ENCODE assay signal across 8 mouse cellular contexts in genomic region chr4:59786661-59787060, GRCm38 (mm10). TPM values are rescaled to one million over a fixed set of nuclear protein-coding genes. Genes with fewer than 3 reads are reported as not detected.
A peak's percentile ranks its signal among the peaks of the same experiment; 100 is the strongest.
DNase-seq lines count a peak whose midpoint lies in the region; ATAC-seq and TF ChIP-seq lines count a peak whose summit lies in the region.

No protein-coding gene starts in this region.

- no peak overlapping the region for H3K4me3 ChIP-seq in heart, adult 2 months
- no peak overlapping the region for H3K4me3 ChIP-seq in heart, embryonic 11.5 days (ENCODE audit: low read depth, low read length)
- no peak overlapping the region for H3K4me3 ChIP-seq in heart, postnatal 0 days (ENCODE audit: low read depth, low read length)
- H3K4me3 ChIP-seq in thymus, adult 2 months (ENCODE audit: control insufficient read depth, insufficient read depth, low read length): no peak overlapping the region

- intact Hi-C loops in heart, adult 2 months (cut with DNase I): loop anchor here (1.0 to 10.0 kb wide), 3 partner anchors 64 to 872 kb away; partner anchors contain the start of gene Ecpas
- intact Hi-C loops in left cerebral cortex, postnatal 4 days (cut with DNase I): loop anchor here (2.0 to 5.0 kb wide), 2 partner anchors 84 to 146 kb away; no protein-coding TSS in a partner anchor

- no peaks in the 10 kb centered on the region for H3K27me3 ChIP-seq in heart, adult 2 months (ENCODE audit: control insufficient read depth, insufficient read depth, low read length)
- no peaks in the 10 kb centered on the region for H3K27me3 ChIP-seq in heart, embryonic 11.5 days (ENCODE audit: control insufficient read depth, insufficient read depth, low read length)
- H3K27me3 ChIP-seq in heart, postnatal 0 days (ENCODE audit: control insufficient read depth, insufficient read depth, low read length): no peaks in the 10 kb centered on the region
- no peaks in the 10 kb centered on the region for H3K27me3 ChIP-seq in thymus, adult 2 months (ENCODE audit: control insufficient read depth, insufficient read depth, low read length)

- no peak for ATAC-seq in heart, embryonic 11.5 days (replicated peaks; ENCODE audit: insufficient number of reproducible peaks, low FRiP score, low TSS enrichment)
- ATAC-seq in heart, postnatal 0 days (ENCODE audit: insufficient read depth, low read depth): no peak

- no peaks in the 10 kb centered on the region for H3K9me3 ChIP-seq in heart, embryonic 11.5 days (replicated peaks; ENCODE audit: control insufficient read depth, low read length)
- H3K9me3 ChIP-seq in heart, postnatal 0 days (replicated peaks; ENCODE audit: control insufficient read depth, low read length): no peaks in the 10 kb centered on the region

- H3K36me3 ChIP-seq in heart, adult 2 months (ENCODE audit: control insufficient read depth, insufficient read depth, low read length): no peaks in the 10 kb centered on the region
- H3K36me3 ChIP-seq in heart, embryonic 11.5 days (ENCODE audit: control insufficient read depth, insufficient read depth, low read length): no peaks in the 10 kb centered on the region
- no peaks in the 10 kb centered on the region for H3K36me3 ChIP-seq in heart, postnatal 0 days (replicated peaks; ENCODE audit: control insufficient read depth, insufficient read depth, low read length)
- H3K36me3 ChIP-seq in thymus, adult 2 months (ENCODE audit: control insufficient read depth, insufficient read depth, low read length): no peaks in the 10 kb centered on the region

- H3K79me2 ChIP-seq in heart, adult 2 months (replicated peaks; ENCODE audit: control insufficient read depth, insufficient read depth, low read length): no peaks in the 10 kb centered on the region; the same call in 1 of the 2 replicates

- no peak overlapping the region for H3K9ac ChIP-seq in heart, adult 2 months (ENCODE audit: low read depth, low read length)
- no peak overlapping the region for H3K9ac ChIP-seq in heart, embryonic 11.5 days (ENCODE audit: low read depth, low read length)
- H3K9ac ChIP-seq in heart, postnatal 0 days (replicated peaks; ENCODE audit: low read depth, low read length): no peak overlapping the region

- peak; percentile 96 for TF ChIP-seq CTCF in heart, adult 2 months (IDR thresholded peaks at IDR 0.05)
- peak; percentile 90 for TF ChIP-seq CTCF in heart, postnatal 0 days (IDR thresholded peaks at IDR 0.05; ENCODE audit: low read depth)
- TF ChIP-seq CTCF in thymus, adult 2 months (IDR thresholded peaks at IDR 0.05; ENCODE audit: borderline replicate concordance, control insufficient read depth, extremely low read depth, insufficient read depth, low read length, poor library complexity): peak; percentile 74; the same call in 1 of the 2 replicates

- peak; percentile 70 to 86 for DNase-seq in heart, adult 2 months
- peak; percentile 86 for DNase-seq in NIH3T3 (ENCODE audit: low read depth)
- peak; percentile 82 to 87 for DNase-seq in cerebellum, postnatal 36 days
- DNase-seq in heart, postnatal 0 days (ENCODE audit: low spot score): peak; percentile 43
- peak; percentile 77 for DNase-seq in left cerebral cortex, postnatal 4 days
- DNase-seq in natural killer cell, adult 2 months (ENCODE audit: low spot score in 2 of 2): peak; percentile 64 to 79
- DNase-seq in thymus, adult 2 months: peak; percentile 79

- peak; percentile 80; the same call in 1 of the 2 replicates for TF ChIP-seq EP300 in heart, adult 2 months (IDR thresholded peaks at IDR 0.05; ENCODE audit: insufficient read depth, low read depth, low read length)
- TF ChIP-seq EP300 in heart, postnatal 0 days (IDR thresholded peaks at IDR 0.05; ENCODE audit: low read depth): no peak

- no peak overlapping the region for H3K27ac ChIP-seq in heart, adult 2 months
- H3K27ac ChIP-seq in heart, embryonic 11.5 days (ENCODE audit: low read depth, low read length): no peak overlapping the region
- H3K27ac ChIP-seq in heart, postnatal 0 days (ENCODE audit: low read depth): no peak overlapping the region
- H3K27ac ChIP-seq in thymus, adult 2 months (ENCODE audit: control insufficient read depth, insufficient read depth, low read length): no peak overlapping the region

- no peak overlapping the region for H3K4me2 ChIP-seq in heart, embryonic 11.5 days
- H3K4me2 ChIP-seq in heart, postnatal 0 days (ENCODE audit: low read depth, low read length): no peak overlapping the region

- under 1% methylated on average over 7 of the region's 7 CpGs for WGBS in heart, adult 2 months
- WGBS in heart, embryonic 11.5 days (ENCODE audit: insufficient replicate concordance): 1% methylated on average over 7 of the region's 7 CpGs
- 1% methylated on average over 7 of the region's 7 CpGs for WGBS in heart, postnatal 0 days
- WGBS in thymus, adult 2 months: 1% methylated on average over 7 of the region's 7 CpGs

- H3K4me1 ChIP-seq in heart, adult 2 months (ENCODE audit: control insufficient read depth, insufficient read depth, low read length): no peaks in the 10 kb centered on the region
- 0 out of 2 replicates have a peak, but pooled peaks cover 3% of the 10 kb centered on the region for H3K4me1 ChIP-seq in heart, embryonic 11.5 days (ENCODE audit: control insufficient read depth, insufficient read depth, low read length)
- H3K4me1 ChIP-seq in heart, postnatal 0 days (ENCODE audit: control insufficient read depth, insufficient read depth): peaks cover 4% of the 10 kb centered on the region; the same call in 1 of the 2 replicates
- H3K4me1 ChIP-seq in thymus, adult 2 months (replicated peaks; ENCODE audit: control insufficient read depth, insufficient read depth, low read length): peaks cover 3% of the 10 kb centered on the region; the same call in 1 of the 2 replicates

- TF ChIP-seq POLR2A in heart, adult 2 months (IDR thresholded peaks at IDR 0.05; ENCODE audit: insufficient read depth, low read depth, low read length): no peak
- TF ChIP-seq POLR2A in thymus, adult 2 months (IDR thresholded peaks at IDR 0.05; ENCODE audit: control insufficient read depth, extremely low read depth, insufficient read depth, low read length, poor library complexity): no peak

RNA-seq across cellular contexts. Expression of gene Inip, which starts 14.7 kb away (rescaled TPM):
- total RNA-seq in heart, adult 2 months (2021): 1 to 10 TPM; 9.7 to 9.8 TPM
- polyA plus RNA-seq in heart, adult 2 months (2012; rRNA removed): 6.2 and 11.8 TPM in 2 replicates
- polyA plus RNA-seq in heart, embryonic 11.5 days (2014; fragmentation: Nextera tagmentation; extraction: Ambion mirVana): 49.4 and 50.4 TPM in 2 replicates
- 10.3 and 17.3 TPM in 2 replicates for total RNA-seq in heart, postnatal 0 days (2014; rRNA removed; ENCODE audit: low replicate concordance)
- polyA plus RNA-seq in heart, postnatal 0 days (2015; fragmentation: Nextera tagmentation; extraction: Ambion mirVana): 23.6 and 25.2 TPM in 2 replicates
- total RNA-seq in left cerebral cortex, postnatal 4 days (2021): 10 to 100 TPM; 22.3 to 22.4 TPM
- polyA plus RNA-seq in thymus, adult 2 months (2012; rRNA removed): 26.7 and 27.8 TPM in 2 replicates

RNA-seq across cellular contexts. Expression of gene Snx30, which starts 19.0 kb away (rescaled TPM):
- total RNA-seq in heart, adult 2 months (2021): 1 to 10 TPM; 4.7 to 5.5 TPM
- polyA plus RNA-seq in heart, adult 2 months (2012; rRNA removed): 1.9 and 3.6 TPM in 2 replicates
- 4.9 and 5.7 TPM in 2 replicates for polyA plus RNA-seq in heart, embryonic 11.5 days (2014; fragmentation: Nextera tagmentation; extraction: Ambion mirVana)
- total RNA-seq in heart, postnatal 0 days (2014; rRNA removed; ENCODE audit: low replicate concordance): 3.7 and 4.5 TPM in 2 replicates
- 2.9 and 3.3 TPM in 2 replicates for polyA plus RNA-seq in heart, postnatal 0 days (2015; fragmentation: Nextera tagmentation; extraction: Ambion mirVana)
- total RNA-seq in left cerebral cortex, postnatal 4 days (2021): 10 to 100 TPM; 32.0 to 38.0 TPM
- polyA plus RNA-seq in thymus, adult 2 months (2012; rRNA removed): 6.1 and 7.8 TPM in 2 replicates
